Mouse (Mus musculus) erythroid progenitor cell, adult 5-6 weeks (primary cell): ENCODE results near the gene Hmgcl. TPM values are rescaled to one million over a fixed set of nuclear protein-coding genes. Genes with fewer than 3 reads are reported as not detected.

Experiments used
- total RNA-seq, 2 experiments: library from RNA; stranded (forward) in 1 of 2; stranded (reverse) in 1 of 2; fragments of 150-400 nt in 1 of 2; fragments of 186-747, 209-891 nt in 1 of 2; gene quantifications; 2 replicates each; pipeline versions ENCODE4 v1.2.3 to v1.2.4; 2015 to 2017; ENCODE audit warnings: low replicate concordance in 2 of 2

The Hmgcl gene
- total RNA-seq, 2 experiments from 2014 or later = 19.6 to 24.3 TPM

Other genes with a start within 250 kb of the Hmgcl start
- gene Il22ra1, start 218.3 kb upstream of the Hmgcl start, total RNA-seq (2015; ENCODE audit: low replicate concordance) = not detected in 2 replicates
- gene Il22ra1, start 218.3 kb upstream of the Hmgcl start, total RNA-seq (2017; ENCODE audit: low replicate concordance) = 0.64 and 3.6 TPM in 2 replicates
- not detected in 2 replicates for gene Myom3, start 186.7 kb upstream of the Hmgcl start, total RNA-seq (2015; ENCODE audit: low replicate concordance)
- gene Myom3, start 186.7 kb upstream of the Hmgcl start, total RNA-seq (2017; ENCODE audit: low replicate concordance) = not detected in 2 replicates
- 410 and 552 TPM in 2 replicates for gene Srsf10, start 90.7 kb upstream of the Hmgcl start, total RNA-seq (2015; ENCODE audit: low replicate concordance)
- gene Srsf10, start 90.7 kb upstream of the Hmgcl start, total RNA-seq (2017; ENCODE audit: low replicate concordance) = 431 and 814 TPM in 2 replicates
- 245 and 298 TPM in 2 replicates for gene Pnrc2, start 72.6 kb upstream of the Hmgcl start, total RNA-seq (2015; ENCODE audit: low replicate concordance)
- gene Pnrc2, start 72.6 kb upstream of the Hmgcl start, total RNA-seq (2017; ENCODE audit: low replicate concordance) = 215 and 282 TPM in 2 replicates
- gene Cnr2, start 51.1 kb upstream of the Hmgcl start, total RNA-seq (2015; ENCODE audit: low replicate concordance) = 4.3 and 5.0 TPM in 2 replicates
- gene Cnr2, start 51.1 kb upstream of the Hmgcl start, total RNA-seq (2017; ENCODE audit: low replicate concordance) = 1.7 and 3.4 TPM in 2 replicates
- gene Fuca1, start 25.7 kb upstream of the Hmgcl start, total RNA-seq (2015; ENCODE audit: low replicate concordance) = 23.1 and 45.3 TPM in 2 replicates
- 38.9 and 50.2 TPM in 2 replicates for gene Fuca1, start 25.7 kb upstream of the Hmgcl start, total RNA-seq (2017; ENCODE audit: low replicate concordance)
- 1.4 and 6.3 TPM in 2 replicates for gene Gale, start 17.3 kb downstream of the Hmgcl start, total RNA-seq (2015; ENCODE audit: low replicate concordance)
- 3.6 and 12.2 TPM in 2 replicates for gene Gale, start 17.3 kb downstream of the Hmgcl start, total RNA-seq (2017; ENCODE audit: low replicate concordance)
- gene Lypla2, start 26.2 kb downstream of the Hmgcl start, total RNA-seq (2015; ENCODE audit: low replicate concordance) = 16.3 and 18.7 TPM in 2 replicates
- 6.3 and 12.9 TPM in 2 replicates for gene Lypla2, start 26.2 kb downstream of the Hmgcl start, total RNA-seq (2017; ENCODE audit: low replicate concordance)
- gene Pithd1, start 40.8 kb downstream of the Hmgcl start, total RNA-seq (2015; ENCODE audit: low replicate concordance) = 85.8 and 92.6 TPM in 2 replicates
- gene Pithd1, start 40.8 kb downstream of the Hmgcl start, total RNA-seq (2017; ENCODE audit: low replicate concordance) = 78.3 and 100 TPM in 2 replicates
- gene Eloa, start 75.3 kb downstream of the Hmgcl start, total RNA-seq (2015; ENCODE audit: low replicate concordance) = 54.8 and 64.1 TPM in 2 replicates
- gene Eloa, start 75.3 kb downstream of the Hmgcl start, total RNA-seq (2017; ENCODE audit: low replicate concordance) = 60.8 and 64.2 TPM in 2 replicates
- 337 and 379 TPM in 2 replicates for gene Rpl11, start 107.0 kb downstream of the Hmgcl start, total RNA-seq (2015; ENCODE audit: low replicate concordance)
- gene Rpl11, start 107.0 kb downstream of the Hmgcl start, total RNA-seq (2017; ENCODE audit: low replicate concordance) = 133 and 171 TPM in 2 replicates
- 14.7 TPM in 1 of 2 replicates, not detected in the other for gene Id3, start 197.0 kb downstream of the Hmgcl start, total RNA-seq (2015; ENCODE audit: low replicate concordance)
- 2.7 TPM in 1 of 2 replicates, not detected in the other for gene Id3, start 197.0 kb downstream of the Hmgcl start, total RNA-seq (2017; ENCODE audit: low replicate concordance)
- 276 and 287 TPM in 2 replicates for gene E2f2, start 225.9 kb downstream of the Hmgcl start, total RNA-seq (2015; ENCODE audit: low replicate concordance)
- 288 and 298 TPM in 2 replicates for gene E2f2, start 225.9 kb downstream of the Hmgcl start, total RNA-seq (2017; ENCODE audit: low replicate concordance)